Mouse (Mus musculus): ENCODE data around the gene Ablim1. TPM values are rescaled to one million over a fixed set of nuclear protein-coding genes. Genes with fewer than 3 reads are reported as not detected.

Gene Ablim1
- total and polyA plus RNA-seq, 2 experiments from 2014 or later: 44.7 to 71.7 TPM

DNA sequence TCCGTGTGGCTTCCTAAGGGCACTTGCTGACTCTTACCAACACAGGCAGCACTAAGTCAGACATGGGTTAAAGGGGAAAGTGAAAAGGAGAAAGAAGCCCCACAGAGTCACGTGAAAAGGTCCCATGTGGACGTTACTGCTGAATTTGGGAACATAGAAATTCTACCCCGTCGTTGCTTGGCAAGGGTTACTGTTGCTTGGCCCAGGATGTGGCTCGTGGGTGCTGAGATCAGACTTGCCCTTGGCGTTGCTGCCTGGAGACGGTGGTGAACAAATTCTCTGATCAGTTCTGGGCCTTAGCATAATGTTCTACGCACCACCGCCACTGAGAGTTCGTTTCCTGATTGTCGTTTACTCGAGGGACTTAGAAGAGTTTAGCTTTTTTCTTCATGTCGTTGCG lies 277.9 kb downstream of the Ablim1 start:
- Histone ChIP-seq H3K9me3 (ENCODE audit: low read length) (no peaks in the 10 kb centered on the region), H3K4me3 (ENCODE audit: low read length) (no peak overlapping the region), H3K4me1 (ENCODE audit: insufficient read depth, low read length) (no peaks in the 10 kb centered on the region), H3K36me3 (ENCODE audit: insufficient read depth, low read length) (peaks cover 16% of the 10 kb centered on the region; the same call in 1 of the 2 replicates), H3K27ac (no peak overlapping the region), H3K27me3 (ENCODE audit: insufficient read depth, low read length) (no peaks in the 10 kb centered on the region), H3K4me2 (ENCODE audit: low read depth, low read length) (no peak overlapping the region), H3K9ac (replicated peaks; ENCODE audit: low read length) (no peak overlapping the region)
- no peak for TF ChIP-seq CTCF (IDR thresholded peaks at IDR 0.05; ENCODE audit: low read depth)
- DNase-seq (ENCODE audit: low spot score): no peak
- 64% methylated on average over 15 of the region's 15 CpGs for WGBS
- no peak for ATAC-seq

DNA sequence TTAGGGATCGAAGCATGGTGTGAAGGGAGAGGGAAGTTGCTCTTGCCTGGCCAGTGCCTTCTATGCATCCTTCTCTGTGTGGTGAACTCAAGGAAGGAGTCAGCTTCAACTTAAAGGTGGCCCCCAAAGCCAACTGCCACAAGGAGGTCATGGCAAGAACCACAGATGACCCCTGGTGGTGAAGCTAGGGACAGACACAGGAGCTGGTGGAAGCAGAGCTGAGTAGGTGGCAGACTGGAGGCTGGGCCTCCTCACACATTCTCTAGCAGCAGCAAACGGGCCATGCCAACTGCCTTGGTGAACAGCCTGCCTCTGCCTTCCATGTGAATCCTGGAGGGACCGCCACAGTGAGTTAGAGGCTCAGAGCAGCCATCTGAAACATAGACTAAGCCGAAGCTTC lies 283.1 kb downstream of the Ablim1 start:
- H3K36me3 ChIP-seq (ENCODE audit: insufficient read depth, low read length): no peaks in the 10 kb centered on the region
- ATAC-seq (no peak), DNase-seq (ENCODE audit: low spot score) (peak; percentile 56)
- H3K9me3 ChIP-seq (ENCODE audit: low read length): no peaks in the 10 kb centered on the region
- no peak overlapping the region for H3K4me3 ChIP-seq (ENCODE audit: low read length)
- WGBS: 67% methylated on average over 4 of the region's 4 CpGs
- H3K27me3 ChIP-seq (ENCODE audit: insufficient read depth, low read length): no peaks in the 10 kb centered on the region
- H3K9ac ChIP-seq (replicated peaks; ENCODE audit: low read length): no peak overlapping the region
- H3K4me1 ChIP-seq (ENCODE audit: insufficient read depth, low read length): no peaks in the 10 kb centered on the region
- TF ChIP-seq CTCF (IDR thresholded peaks at IDR 0.05; ENCODE audit: low read depth): peak; percentile 85
- H3K4me2 ChIP-seq (ENCODE audit: low read depth, low read length): no peak overlapping the region
- H3K27ac ChIP-seq: no peak overlapping the region

DNA sequence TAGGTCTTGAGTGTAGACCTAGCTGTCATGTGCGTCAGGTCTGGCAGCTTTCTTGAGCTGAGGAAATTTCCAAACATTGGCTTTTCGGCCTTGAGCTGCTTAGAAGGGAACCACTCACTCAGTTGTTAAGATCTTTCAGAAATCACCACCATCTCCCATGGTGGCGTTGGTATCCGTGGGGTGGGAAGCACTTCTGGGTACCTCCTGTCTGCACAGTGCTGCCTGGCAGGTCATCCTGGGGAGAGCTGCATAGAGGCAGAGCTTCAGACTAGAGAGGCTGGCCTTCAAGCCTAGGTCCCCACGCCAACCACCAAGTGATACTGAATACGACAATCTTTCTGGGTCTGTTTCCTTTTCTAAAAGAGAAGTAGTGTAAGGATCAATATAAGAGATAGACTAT lies 285.3 kb downstream of the Ablim1 start:
- WGBS: 95% methylated on average over 6 of the region's 6 CpGs
- no peak for TF ChIP-seq CTCF (IDR thresholded peaks at IDR 0.05; ENCODE audit: low read depth)

GRCm38 (mm10) chr19:57028327-57029179 lies 286.2 kb downstream of the Ablim1 start:
- Histone ChIP-seq H3K4me2 (ENCODE audit: low read depth, low read length) (no peak overlapping the region), H3K4me1 (ENCODE audit: insufficient read depth, low read length) (no peaks in the 10 kb centered on the region), H3K4me3 (ENCODE audit: low read length) (no peak overlapping the region), H3K27ac (peak overlapping the region; percentile 20; the same call in 1 of the 2 replicates), H3K9me3 (ENCODE audit: low read length) (no peaks in the 10 kb centered on the region), H3K36me3 (ENCODE audit: insufficient read depth, low read length) (no peaks in the 10 kb centered on the region), H3K9ac (replicated peaks; ENCODE audit: low read length) (no peak overlapping the region), H3K27me3 (ENCODE audit: insufficient read depth, low read length) (no peaks in the 10 kb centered on the region)
- no peak for TF ChIP-seq CTCF (IDR thresholded peaks at IDR 0.05; ENCODE audit: low read depth)
- no peak for DNase-seq (ENCODE audit: low spot score)
- no peak for ATAC-seq
- WGBS: 29% methylated on average over 8 of the region's 8 CpGs

More for the DNA sequence above, 285.3 kb downstream of the Ablim1 start:
- H3K4me1 ChIP-seq (ENCODE audit: insufficient read depth, low read length): no peaks in the 10 kb centered on the region
- H3K4me2 ChIP-seq (ENCODE audit: low read depth, low read length): no peak overlapping the region
- H3K4me3 ChIP-seq (ENCODE audit: low read length): no peak overlapping the region
- DNase-seq (ENCODE audit: low spot score) (no peak), ATAC-seq (no peak)
- no peaks in the 10 kb centered on the region for H3K27me3 ChIP-seq (ENCODE audit: insufficient read depth, low read length)
- no peak overlapping the region for H3K9ac ChIP-seq (replicated peaks; ENCODE audit: low read length)
- no peaks in the 10 kb centered on the region for H3K36me3 ChIP-seq (ENCODE audit: insufficient read depth, low read length)
- no peaks in the 10 kb centered on the region for H3K9me3 ChIP-seq (ENCODE audit: low read length)
- H3K27ac ChIP-seq: 0 out of 2 replicates have a peak overlapping the region, but pooled peaks have one; percentile 20

DNA sequence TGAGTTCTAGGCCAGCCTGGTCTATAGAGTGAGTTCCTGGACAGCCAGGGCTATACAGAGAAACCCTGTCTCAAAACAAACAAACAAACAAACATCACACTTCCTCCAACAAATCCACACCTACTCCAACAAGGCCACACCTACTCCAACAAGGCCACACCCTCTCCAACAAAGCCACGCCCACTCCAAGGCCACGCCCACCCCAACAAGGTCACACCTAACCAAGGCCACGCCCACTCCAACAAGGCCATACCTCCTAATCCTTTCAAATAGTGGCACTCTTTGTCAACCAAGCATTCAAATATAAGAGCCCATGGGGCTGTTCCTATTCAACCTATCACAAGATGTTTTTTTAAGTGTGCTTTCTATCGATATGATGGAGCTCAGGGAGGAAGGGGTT lies 288.2 kb downstream of the Ablim1 start:
- Histone ChIP-seq H3K9me3 (ENCODE audit: low read length) (no peaks in the 10 kb centered on the region), H3K9ac (replicated peaks; ENCODE audit: low read length) (no peak overlapping the region), H3K4me1 (ENCODE audit: insufficient read depth, low read length) (no peaks in the 10 kb centered on the region), H3K27ac (no peak overlapping the region), H3K4me2 (ENCODE audit: low read depth, low read length) (no peak overlapping the region), H3K27me3 (ENCODE audit: insufficient read depth, low read length) (no peaks in the 10 kb centered on the region), H3K4me3 (ENCODE audit: low read length) (no peak overlapping the region), H3K36me3 (ENCODE audit: insufficient read depth, low read length) (no peaks in the 10 kb centered on the region)
- DNase-seq (ENCODE audit: low spot score) (no peak), ATAC-seq (no peak)
- WGBS: 77% methylated on average over 4 of the region's 4 CpGs
- no peak for TF ChIP-seq CTCF (IDR thresholded peaks at IDR 0.05; ENCODE audit: low read depth)

GRCm38 (mm10) chr19:57017785-57018179 lies 296.9 kb downstream of the Ablim1 start:
- Histone ChIP-seq H3K9ac (replicated peaks; ENCODE audit: low read length) (no peak overlapping the region), H3K27me3 (ENCODE audit: insufficient read depth, low read length) (no peaks in the 10 kb centered on the region), H3K9me3 (ENCODE audit: low read length) (no peaks in the 10 kb centered on the region), H3K4me2 (ENCODE audit: low read depth, low read length) (0 out of 2 replicates have a peak overlapping the region, but pooled peaks have one; percentile 16), H3K36me3 (ENCODE audit: insufficient read depth, low read length) (no peaks in the 10 kb centered on the region), H3K4me3 (ENCODE audit: low read length) (no peak overlapping the region), H3K27ac (peak overlapping the region; percentile 32; the same call in 1 of the 2 replicates), H3K4me1 (ENCODE audit: insufficient read depth, low read length) (0 out of 2 replicates have a peak, but pooled peaks cover 8% of the 10 kb centered on the region)
- DNase-seq (ENCODE audit: low spot score) (no peak), ATAC-seq (no peak)
- TF ChIP-seq CTCF (IDR thresholded peaks at IDR 0.05; ENCODE audit: low read depth): no peak
- 71% methylated on average over 8 of the region's 8 CpGs for WGBS

Data from hindbrain, postnatal 0 days (tissue).